Mouse (Mus musculus): ENCODE results near the gene Pla2g16.

DNA sequence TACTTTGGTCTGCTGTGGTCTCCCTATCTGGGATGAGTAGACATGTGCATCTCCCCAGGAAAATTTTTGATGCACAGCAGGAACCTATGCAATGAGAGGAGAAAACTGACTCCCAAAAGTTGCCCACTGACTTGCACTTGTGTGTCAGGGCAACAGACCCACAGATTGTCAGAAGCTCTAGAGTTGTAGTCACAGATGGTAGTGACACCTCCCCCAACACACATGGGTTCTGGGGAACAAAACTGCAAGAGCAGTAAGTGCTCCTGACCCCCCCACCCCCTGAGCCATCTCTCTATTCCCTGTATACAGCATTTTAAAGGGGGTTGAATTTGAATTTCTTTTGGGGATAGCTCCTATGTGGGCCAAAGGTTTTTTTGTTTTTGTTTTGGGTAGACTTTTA lies 33.5 kb downstream of the Pla2g16 start:
- no peak for TF ChIP-seq CTCF (IDR thresholded peaks at IDR 0.05; ENCODE audit: borderline replicate concordance, extremely low read depth, insufficient read depth, insufficient read length)
- TF ChIP-seq POLR2A (IDR thresholded peaks at IDR 0.05; ENCODE audit: borderline replicate concordance, extremely low read depth, insufficient read depth, insufficient read length, poor library complexity, severe bottlenecking), result no peak
